Mouse (Mus musculus) G1E (cell line): ENCODE results near the gene F930015N05Rik. TPM values are rescaled to one million over a fixed set of nuclear protein-coding genes. Genes with fewer than 3 reads are reported as not detected.

Experiments used
- ATAC-seq: 2 replicates; pipeline ENCODE4 v1.8.0; 2016; ENCODE audit warnings: mild to moderate bottlenecking; ENCODE audit not compliant: insufficient number of reproducible peaks, poor library complexity, low FRiP score, severe bottlenecking; ENCODE audit errors: extremely low read depth
- DNase-seq: peaks from one replicate; pipeline ENCODE4 v3.0.0; 2012; ENCODE audit warnings: low spot score
- H3K27me3 ChIP-seq: 2 replicates; pipeline ENCODE4 v1.6.1; 2012; ENCODE audit warnings: mild to moderate bottlenecking, low read length, inconsistent platforms; ENCODE audit not compliant: insufficient read depth
- H3K36me3 ChIP-seq: replicated peaks from 2 replicates; pipeline ENCODE3; 2012; ENCODE audit warnings: mild to moderate bottlenecking, inconsistent platforms
- H3K4me1 ChIP-seq: 2 replicates; pipeline ENCODE4 v1.6.1; 2012; ENCODE audit warnings: low read depth, low read length, inconsistent platforms, mixed read lengths; ENCODE audit not compliant: insufficient read depth
- H3K4me3 ChIP-seq: 2 replicates; pipeline ENCODE4 v1.5.1; 2012; ENCODE audit warnings: low read depth, mild to moderate bottlenecking, inconsistent platforms, low read length, moderate library complexity, mixed read lengths
- H3K9me3 ChIP-seq: replicated peaks from 2 replicates; pipeline ENCODE4 v1.6.1; 2012; ENCODE audit warnings: inconsistent platforms
- CTCF ChIP-seq: IDR thresholded peaks from 2 replicates; pipeline ENCODE4 v1.5.1; 2012; ENCODE audit warnings: low read depth, low read length, inconsistent platforms, mixed read lengths
- GATA1 ChIP-seq: IDR thresholded peaks from 2 replicates; pipeline ENCODE4 v1.6.1; 2012; ENCODE audit warnings: borderline replicate concordance, low read length, inconsistent platforms, mixed read lengths
- GATA2 ChIP-seq: IDR thresholded peaks from 2 replicates; pipeline ENCODE4 v1.6.1; 2012; ENCODE audit warnings: low read depth, low read length, inconsistent platforms, borderline replicate concordance
- POLR2AphosphoS5 ChIP-seq: IDR thresholded peaks from 2 replicates; pipeline ENCODE4 v1.6.1; 2012; ENCODE audit warnings: low read depth, low read length, inconsistent platforms; ENCODE audit not compliant: insufficient replicate concordance
- TAL1 ChIP-seq: conservative IDR thresholded peaks from 2 replicates; pipeline ENCODE4 v1.6.1; 2012; ENCODE audit warnings: low read depth, low read length, inconsistent platforms, mixed read lengths
- polyA plus RNA-seq: library from polyadenylated mRNA; stranded (reverse); fragments of >175 nt; gene quantifications from 2 replicates; pipeline ENCODE4 v1.2.3, GENCODE M21; 2012
- total RNA-seq, 2 experiments: library from RNA; stranded (forward) in 1 of 2; stranded (reverse) in 1 of 2; fragments of 200-1000 nt in 1 of 2; fragments of >200 nt in 1 of 2; fragmentation: Nextera tagmentation in 1 of 2; gene quantifications; 2 replicates each; pipeline ENCODE4 v1.2.3; 2014 to 2017

F930015N05Rik gene
- total and polyA plus RNA-seq, 3 experiments = not detected

- no peaks in the 10 kb centered on the region for H3K27me3 ChIP-seq
- H3K36me3 ChIP-seq = no peaks in the 10 kb centered on the region
- DNase-seq (no peak), ATAC-seq (no peak)
- no peak overlapping the region for H3K4me3 ChIP-seq
- H3K4me1 ChIP-seq = no peaks in the 10 kb centered on the region
- H3K9me3 ChIP-seq = peaks cover 9% of the 10 kb centered on the region
- no peak for TF ChIP-seq TAL1
- TF ChIP-seq GATA1 = no peak
- TF ChIP-seq GATA2 = no peak
- TF ChIP-seq POLR2AphosphoS5 = no peak
- no peak for TF ChIP-seq CTCF
These were observed 674 bp downstream of the F930015N05Rik start for GRCm38 (mm10) chr11:64435546-64436411.

- H3K4me3 ChIP-seq = no peak within 1 kb of the TSS
- ATAC-seq (no peak), DNase-seq (no peak)
- H3K4me1 ChIP-seq = no peaks in the 10 kb centered on the region
- H3K36me3 ChIP-seq = no peaks in the 10 kb centered on the region
- H3K27me3 ChIP-seq = no peaks in the 10 kb centered on the region
- peaks cover 9% of the 10 kb centered on the region for H3K9me3 ChIP-seq
- TF ChIP-seq GATA2 (no peak), CTCF (no peak), POLR2AphosphoS5 (no peak), TAL1 (no peak), GATA1 (no peak)
These were observed 1.6 kb downstream of the F930015N05Rik start, which contains the start of gene Hs3st3a1 for GRCm38 (mm10) chr11:64434611-64435545. Hs3st3a1 (plus strand) TSS chr11:64435332.

- ATAC-seq (no peak), DNase-seq (no peak)
- no peak for TF ChIP-seq GATA1
- no peak for TF ChIP-seq GATA2
- TF ChIP-seq CTCF = no peak
- TF ChIP-seq TAL1 = no peak
- no peak for TF ChIP-seq POLR2AphosphoS5
- no peaks in the 10 kb centered on the region for H3K9me3 ChIP-seq
- no peaks in the 10 kb centered on the region for H3K4me1 ChIP-seq
- no peaks in the 10 kb centered on the region for H3K36me3 ChIP-seq
- no peaks in the 10 kb centered on the region for H3K27me3 ChIP-seq
- no peak overlapping the region for H3K4me3 ChIP-seq
These were observed 17.5 kb downstream of the F930015N05Rik start for GRCm38 (mm10) chr11:64418969-64419368.

GRCm38 (mm10) chr11:64400534-64401093, 35.8 kb downstream of the F930015N05Rik start:
- ATAC-seq = no peak
- Histone ChIP-seq H3K4me3 (no peak overlapping the region), H3K4me1 (no peaks in the 10 kb centered on the region), H3K36me3 (no peaks in the 10 kb centered on the region), H3K9me3 (no peaks in the 10 kb centered on the region), H3K27me3 (no peaks in the 10 kb centered on the region)
- TF ChIP-seq GATA1 = no peak
- no peak for TF ChIP-seq POLR2AphosphoS5
- TF ChIP-seq CTCF = no peak
- DNase-seq = no peak

GRCm38 (mm10) chr11:64397612-64398011, 38.8 kb downstream of the F930015N05Rik start:
- DNase-seq (no peak), ATAC-seq (no peak)
- no peaks in the 10 kb centered on the region for H3K4me1 ChIP-seq
- TF ChIP-seq CTCF = no peak
- no peak for TF ChIP-seq GATA2
- no peak for TF ChIP-seq POLR2AphosphoS5
- no peak for TF ChIP-seq GATA1
- no peak for TF ChIP-seq TAL1
- no peaks in the 10 kb centered on the region for H3K9me3 ChIP-seq
- no peaks in the 10 kb centered on the region for H3K36me3 ChIP-seq
- H3K27me3 ChIP-seq = no peaks in the 10 kb centered on the region
- H3K4me3 ChIP-seq = no peak overlapping the region
